Mouse (Mus musculus): ENCODE measurements at regions not wholly inside any gene's neighbourhood (a gene's known extent, or its start where the extent isn't known, plus 50 kb on each side); places are given as distances from the start of the nearest gene placed in this dataset.

DNA sequence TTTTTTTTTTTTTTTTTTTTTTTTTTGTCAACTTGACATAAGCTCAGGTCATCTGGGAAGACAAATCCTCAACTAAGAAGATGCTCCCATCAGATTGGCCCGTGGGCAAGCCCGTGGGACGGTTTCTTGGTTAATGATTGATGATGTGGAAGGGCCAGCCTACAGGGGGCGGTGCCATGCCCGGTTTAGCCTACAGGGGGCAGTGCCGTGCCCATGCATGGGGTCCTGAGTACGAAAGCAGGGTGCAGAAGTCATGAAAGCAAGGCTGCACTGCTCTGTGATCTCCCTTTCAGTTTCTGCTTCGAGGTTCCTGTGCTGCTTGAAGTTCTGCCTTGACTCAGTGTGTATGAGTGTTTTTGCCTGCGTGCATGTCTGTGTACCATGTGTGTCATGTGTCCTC, 127.7 kb upstream of the Lhx8 start:
- TF ChIP-seq GATA1 (IDR thresholded peaks at IDR 0.05; ENCODE audit: borderline replicate concordance, low read length): no peak
- TF ChIP-seq FLI1 (IDR thresholded peaks at IDR 0.05; ENCODE audit: low read length): no peak

Measured in megakaryocyte, embryonic 14.5 days (primary cell).